Mouse (Mus musculus): Measurements from ENCODE around the gene Gm9049. TPM values are rescaled to one million over a fixed set of nuclear protein-coding genes. Genes with fewer than 3 reads are reported as not detected.
"Not testable (repeated sequence)": the region's sequence is repeated elsewhere in the genome, so short reads cannot be mapped to it uniquely, and the experiment has no call there.

Gene Gm9049
- 0.71 and 1.1 TPM in 2 replicates for total RNA-seq (2012; rRNA removed)

DNA sequence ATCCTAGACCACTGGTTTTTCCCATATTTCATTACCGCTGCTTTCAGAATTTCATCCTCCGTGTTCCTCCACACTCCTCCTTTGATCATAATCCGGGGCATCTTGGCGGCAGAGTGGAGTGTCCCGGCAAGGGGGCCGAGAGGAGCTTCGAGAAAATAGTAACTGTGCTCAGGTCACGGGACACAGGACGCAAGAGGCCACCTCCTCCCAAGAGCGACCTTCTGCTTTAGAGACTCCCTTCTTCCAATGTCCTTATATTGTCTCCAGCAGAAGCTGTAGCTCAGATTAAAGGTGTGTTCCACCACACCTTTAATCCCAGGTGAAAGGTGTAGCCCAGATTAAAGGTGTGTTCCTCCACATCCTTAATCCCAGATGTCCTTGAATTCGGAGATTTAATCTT is at the start of gene Gm9049:
Gene Gm9049, minus strand, starts transcription at position 101 of the 400 bp plus-strand sequence.
- in situ Hi-C loops (cut with MboI; ENCODE audit: low sequenced_read_pairs in 2 of 2, unreplicated experiment in 2 of 2); H3K9me3 ChIP-seq (ENCODE audit: control insufficient read depth, insufficient read depth, low read depth, low read length); DNase-seq (ENCODE audit: low read depth, low spot score); H3K4me1 ChIP-seq (ENCODE audit: control insufficient read depth in 2 of 2, insufficient read depth in 2 of 2, low read length in 2 of 2, poor library complexity in 1 of 2); H3K4me3 ChIP-seq (ENCODE audit: insufficient read depth in 1 of 2, low read depth in 1 of 2, low read length in 2 of 2, poor library complexity in 1 of 2, severe bottlenecking in 1 of 2); H3K9ac ChIP-seq (ENCODE audit: insufficient read depth, low read depth, low read length, poor library complexity, severe bottlenecking); H3K27ac ChIP-seq (ENCODE audit: insufficient read depth, low read depth, low read length, poor library complexity, severe bottlenecking); H3K36me3 ChIP-seq (ENCODE audit: control insufficient read depth, insufficient read depth, low read length, poor library complexity, severe bottlenecking): not testable (repeated sequence)

DNA sequence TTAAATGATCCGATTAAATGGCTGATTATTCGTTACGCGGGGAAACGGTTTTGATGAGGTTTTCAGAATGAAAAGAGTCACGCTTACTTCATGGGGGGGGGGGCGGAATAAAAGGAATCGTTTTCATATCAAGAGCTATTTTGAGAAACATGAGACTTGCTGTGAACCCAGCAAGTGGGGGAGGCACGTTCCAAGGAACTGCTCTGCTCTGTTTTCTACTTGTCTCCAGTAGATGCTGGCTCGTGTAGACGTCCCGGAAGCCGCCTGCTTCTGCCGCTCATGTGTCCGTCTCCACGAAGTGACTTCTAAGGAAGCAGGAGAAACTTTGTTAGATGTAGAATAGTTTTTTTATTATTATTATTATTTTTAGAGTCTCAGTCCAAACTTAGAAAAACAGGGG is 46.0 kb upstream of the Gm9049 start:
- TF ChIP-seq ZC3H11A (IDR thresholded peaks at IDR 0.05; ENCODE audit: borderline replicate concordance, low read depth, low read length) = no peak
- no peak for DNase-seq (ENCODE audit: low read depth, low spot score)
- Histone ChIP-seq H3K36me3 (ENCODE audit: control insufficient read depth, insufficient read depth, low read length, poor library complexity, severe bottlenecking) (no peaks in the 10 kb centered on the region), H3K27ac (ENCODE audit: insufficient read depth, low read depth, low read length, poor library complexity, severe bottlenecking) (no peak overlapping the region), H3K9ac (ENCODE audit: insufficient read depth, low read depth, low read length, poor library complexity, severe bottlenecking) (no peak overlapping the region), H3K4me3 (ENCODE audit: insufficient read depth in 1 of 2, low read depth in 1 of 2, low read length in 2 of 2, poor library complexity in 1 of 2, severe bottlenecking in 1 of 2) (0 out of 4 replicates have a peak overlapping the region, but pooled peaks of 1 of the 2 experiments have one; percentile 16), H3K4me1 (ENCODE audit: control insufficient read depth in 2 of 2, insufficient read depth in 2 of 2, low read length in 2 of 2, poor library complexity in 1 of 2) (no peaks in the 10 kb centered on the region), H3K9me3 (ENCODE audit: control insufficient read depth, insufficient read depth, low read depth, low read length) (no peaks in the 10 kb centered on the region)
- in situ Hi-C loops (cut with MboI; ENCODE audit: low sequenced_read_pairs in 2 of 2, unreplicated experiment in 2 of 2) = no loop called here

DNA sequence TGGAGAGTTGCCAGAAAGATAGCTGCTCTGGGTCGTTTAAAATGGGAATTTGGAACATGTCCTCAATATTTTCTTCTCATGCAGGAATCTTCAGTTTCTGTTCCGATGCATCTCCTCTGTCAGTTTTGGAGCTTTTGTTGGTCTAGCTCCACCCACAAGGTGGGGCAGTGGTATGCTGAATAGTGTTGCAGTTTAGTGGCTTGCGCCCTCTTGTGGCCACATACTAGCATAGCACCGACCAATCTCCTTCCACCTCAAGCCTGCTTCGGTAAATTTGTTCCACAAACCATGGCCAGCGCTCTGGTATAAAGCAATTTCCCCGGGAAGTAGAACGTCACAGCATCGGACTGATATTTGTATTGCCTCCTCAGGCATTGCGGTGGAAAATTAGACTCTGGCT is 16.5 kb upstream of the Gm9049 start:
- Histone ChIP-seq H3K4me3 (ENCODE audit: insufficient read depth in 1 of 2, low read depth in 1 of 2, low read length in 2 of 2, poor library complexity in 1 of 2, severe bottlenecking in 1 of 2) (no peak overlapping the region), H3K9me3 (ENCODE audit: control insufficient read depth, insufficient read depth, low read depth, low read length) (no peaks in the 10 kb centered on the region), H3K27ac (ENCODE audit: insufficient read depth, low read depth, low read length, poor library complexity, severe bottlenecking) (no peak overlapping the region), H3K4me1 (ENCODE audit: control insufficient read depth in 2 of 2, insufficient read depth in 2 of 2, low read length in 2 of 2, poor library complexity in 1 of 2) (no peaks in the 10 kb centered on the region), H3K9ac (ENCODE audit: insufficient read depth, low read depth, low read length, poor library complexity, severe bottlenecking) (no peak overlapping the region), H3K36me3 (ENCODE audit: control insufficient read depth, insufficient read depth, low read length, poor library complexity, severe bottlenecking) (no peaks in the 10 kb centered on the region)
- in situ Hi-C loops (cut with MboI; ENCODE audit: low sequenced_read_pairs in 2 of 2, unreplicated experiment in 2 of 2) = no loop called here
- peak; percentile 78 for DNase-seq (ENCODE audit: low read depth, low spot score)
- no peak for TF ChIP-seq HCFC1 (IDR thresholded peaks at IDR 0.05; ENCODE audit: borderline replicate concordance, insufficient read depth, low read length)
- TF ChIP-seq ZC3H11A (IDR thresholded peaks at IDR 0.05; ENCODE audit: borderline replicate concordance, low read depth, low read length) = peak; percentile 99
- no peak for TF ChIP-seq CHD2 (IDR thresholded peaks at IDR 0.05; ENCODE audit: low read depth, low read length)
- TF ChIP-seq ZNF384 (IDR thresholded peaks at IDR 0.05; ENCODE audit: low read depth, low read length) = peak; percentile 69
- no peak; the same call in 1 of the 2 replicates for TF ChIP-seq MAFK (IDR thresholded peaks at IDR 0.05; ENCODE audit: insufficient read depth, low read depth, low read length)

DNA sequence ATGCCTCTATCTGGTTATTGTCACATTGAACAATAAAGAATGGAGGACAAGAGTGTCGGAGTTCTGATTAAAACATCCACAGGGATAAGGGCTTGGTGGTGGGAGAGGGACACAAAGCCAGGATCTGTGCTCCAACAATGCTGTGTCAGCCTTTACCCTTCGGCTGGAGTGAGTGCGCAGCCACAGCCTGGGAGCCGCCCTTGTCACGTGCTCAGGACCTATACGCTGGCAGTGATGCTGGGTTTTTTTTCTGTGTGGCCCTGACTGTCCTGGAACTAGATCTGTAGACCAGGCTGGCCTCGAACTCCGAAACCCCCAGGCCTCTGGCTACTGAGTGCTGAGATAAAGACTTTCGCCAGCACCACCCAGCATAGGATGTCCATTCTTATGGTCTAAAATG is 15.6 kb upstream of the Gm9049 start:
- TF ChIP-seq ZC3H11A (IDR thresholded peaks at IDR 0.05; ENCODE audit: borderline replicate concordance, low read depth, low read length) (no peak), ZNF384 (IDR thresholded peaks at IDR 0.05; ENCODE audit: low read depth, low read length) (no peak), MAFK (IDR thresholded peaks at IDR 0.05; ENCODE audit: insufficient read depth, low read depth, low read length) (peak; percentile 56; the same call in 1 of the 2 replicates), CHD2 (IDR thresholded peaks at IDR 0.05; ENCODE audit: low read depth, low read length) (no peak), HCFC1 (IDR thresholded peaks at IDR 0.05; ENCODE audit: borderline replicate concordance, insufficient read depth, low read length) (no peak)
- in situ Hi-C loops (cut with MboI; ENCODE audit: low sequenced_read_pairs in 2 of 2, unreplicated experiment in 2 of 2) = no loop called here
- Histone ChIP-seq H3K36me3 (ENCODE audit: control insufficient read depth, insufficient read depth, low read length, poor library complexity, severe bottlenecking) (no peaks in the 10 kb centered on the region), H3K4me1 (ENCODE audit: control insufficient read depth in 2 of 2, insufficient read depth in 2 of 2, low read length in 2 of 2, poor library complexity in 1 of 2) (no peaks in the 10 kb centered on the region), H3K4me3 (ENCODE audit: insufficient read depth in 1 of 2, low read depth in 1 of 2, low read length in 2 of 2, poor library complexity in 1 of 2, severe bottlenecking in 1 of 2) (no peak overlapping the region), H3K9me3 (ENCODE audit: control insufficient read depth, insufficient read depth, low read depth, low read length) (no peaks in the 10 kb centered on the region), H3K9ac (ENCODE audit: insufficient read depth, low read depth, low read length, poor library complexity, severe bottlenecking) (no peak overlapping the region), H3K27ac (ENCODE audit: insufficient read depth, low read depth, low read length, poor library complexity, severe bottlenecking) (no peak overlapping the region)
- DNase-seq (ENCODE audit: low read depth, low spot score) = no peak

DNA sequence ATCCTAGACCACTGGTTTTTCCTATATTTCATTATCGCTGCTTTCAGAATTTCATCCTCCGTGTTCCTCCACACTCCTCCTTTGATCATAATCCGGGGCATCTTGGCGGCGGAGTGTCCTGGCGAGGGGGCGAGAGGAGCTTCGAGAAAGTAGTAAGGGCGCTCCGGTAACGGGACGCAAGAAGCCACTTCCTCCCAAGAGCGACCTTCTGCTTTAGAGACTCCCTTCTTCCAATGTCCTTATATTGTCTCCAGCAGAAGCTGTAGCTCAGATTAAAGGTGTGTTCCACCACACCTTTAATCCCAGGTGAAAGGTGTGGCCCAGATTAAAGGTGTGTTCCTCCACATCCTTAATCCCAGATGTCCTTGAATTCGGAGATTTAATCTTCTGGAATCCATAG is 5.3 kb downstream of the Gm9049 start, which contains the start of gene Gm9048:
Gene Gm9048, minus strand, starts transcription at position 101 of the 400 bp plus-strand sequence.
- in situ Hi-C loops (cut with MboI; ENCODE audit: low sequenced_read_pairs in 2 of 2, unreplicated experiment in 2 of 2) = not testable (repeated sequence)

DNA sequence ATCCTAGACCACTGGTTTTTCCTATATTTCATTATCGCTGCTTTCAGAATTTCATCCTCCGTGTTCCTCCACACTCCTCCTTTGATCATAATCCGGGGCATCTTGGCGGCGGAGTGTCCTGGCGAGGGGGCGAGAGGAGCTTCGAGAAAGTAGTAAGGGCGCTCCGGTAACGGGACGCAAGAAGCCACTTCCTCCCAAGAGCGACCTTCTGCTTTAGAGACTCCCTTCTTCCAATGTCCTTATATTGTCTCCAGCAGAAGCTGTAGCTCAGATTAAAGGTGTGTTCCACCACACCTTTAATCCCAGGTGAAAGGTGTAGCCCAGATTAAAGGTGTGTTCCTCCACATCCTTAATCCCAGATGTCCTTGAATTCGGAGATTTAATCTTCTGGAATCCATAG is 10.8 kb downstream of the Gm9049 start, which contains the start of gene Gm9046:
Gene Gm9046, minus strand, starts transcription at position 101 of the 400 bp plus-strand sequence.
- H3K36me3 ChIP-seq (ENCODE audit: control insufficient read depth, insufficient read depth, low read length, poor library complexity, severe bottlenecking); H3K4me3 ChIP-seq (ENCODE audit: insufficient read depth in 1 of 2, low read depth in 1 of 2, low read length in 2 of 2, poor library complexity in 1 of 2, severe bottlenecking in 1 of 2); H3K4me1 ChIP-seq (ENCODE audit: control insufficient read depth in 2 of 2, insufficient read depth in 2 of 2, low read length in 2 of 2, poor library complexity in 1 of 2); H3K27ac ChIP-seq (ENCODE audit: insufficient read depth, low read depth, low read length, poor library complexity, severe bottlenecking); H3K9ac ChIP-seq (ENCODE audit: insufficient read depth, low read depth, low read length, poor library complexity, severe bottlenecking); DNase-seq (ENCODE audit: low read depth, low spot score); H3K9me3 ChIP-seq (ENCODE audit: control insufficient read depth, insufficient read depth, low read depth, low read length); in situ Hi-C loops (cut with MboI; ENCODE audit: low sequenced_read_pairs in 2 of 2, unreplicated experiment in 2 of 2): not testable (repeated sequence)

More for the DNA sequence above, 5.3 kb downstream of the Gm9049 start, which contains the start of gene Gm9048:
- H3K4me3 ChIP-seq (ENCODE audit: insufficient read depth in 1 of 2, low read depth in 1 of 2, low read length in 2 of 2, poor library complexity in 1 of 2, severe bottlenecking in 1 of 2); H3K9ac ChIP-seq (ENCODE audit: insufficient read depth, low read depth, low read length, poor library complexity, severe bottlenecking); DNase-seq (ENCODE audit: low read depth, low spot score); H3K9me3 ChIP-seq (ENCODE audit: control insufficient read depth, insufficient read depth, low read depth, low read length); H3K4me1 ChIP-seq (ENCODE audit: control insufficient read depth in 2 of 2, insufficient read depth in 2 of 2, low read length in 2 of 2, poor library complexity in 1 of 2); H3K36me3 ChIP-seq (ENCODE audit: control insufficient read depth, insufficient read depth, low read length, poor library complexity, severe bottlenecking); H3K27ac ChIP-seq (ENCODE audit: insufficient read depth, low read depth, low read length, poor library complexity, severe bottlenecking): not testable (repeated sequence)

DNA sequence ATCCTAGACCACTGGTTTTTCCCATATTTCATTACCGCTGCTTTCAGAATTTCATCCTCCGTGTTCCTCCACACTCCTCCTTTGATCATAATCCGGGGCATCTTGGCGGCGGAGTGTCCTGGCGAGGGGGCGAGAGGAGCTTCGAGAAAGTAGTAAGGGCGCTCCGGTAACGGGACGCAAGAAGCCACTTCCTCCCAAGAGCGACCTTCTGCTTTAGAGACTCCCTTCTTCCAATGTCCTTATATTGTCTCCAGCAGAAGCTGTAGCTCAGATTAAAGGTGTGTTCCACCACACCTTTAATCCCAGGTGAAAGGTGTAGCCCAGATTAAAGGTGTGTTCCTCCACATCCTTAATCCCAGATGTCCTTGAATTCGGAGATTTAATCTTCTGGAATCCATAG is 16.2 kb downstream of the Gm9049 start, which contains the start of gene Gm9045:
Gene Gm9045, minus strand, starts transcription at position 101 of the 400 bp plus-strand sequence.
- H3K4me1 ChIP-seq (ENCODE audit: control insufficient read depth in 2 of 2, insufficient read depth in 2 of 2, low read length in 2 of 2, poor library complexity in 1 of 2); in situ Hi-C loops (cut with MboI; ENCODE audit: low sequenced_read_pairs in 2 of 2, unreplicated experiment in 2 of 2); H3K9ac ChIP-seq (ENCODE audit: insufficient read depth, low read depth, low read length, poor library complexity, severe bottlenecking); H3K4me3 ChIP-seq (ENCODE audit: insufficient read depth in 1 of 2, low read depth in 1 of 2, low read length in 2 of 2, poor library complexity in 1 of 2, severe bottlenecking in 1 of 2); H3K27ac ChIP-seq (ENCODE audit: insufficient read depth, low read depth, low read length, poor library complexity, severe bottlenecking); DNase-seq (ENCODE audit: low read depth, low spot score); H3K36me3 ChIP-seq (ENCODE audit: control insufficient read depth, insufficient read depth, low read length, poor library complexity, severe bottlenecking); H3K9me3 ChIP-seq (ENCODE audit: control insufficient read depth, insufficient read depth, low read depth, low read length): not testable (repeated sequence)

All from ES-E14 (cell line).